Mouse (Mus musculus): ENCODE results near the gene Kitl. TPM values are rescaled to one million over a fixed set of nuclear protein-coding genes. Genes with fewer than 3 reads are reported as not detected.

Kitl gene
- polyA plus RNA-seq, 2 experiments, result 4.2 to 9.7 TPM

- H3K4me2 ChIP-seq (ENCODE audit: low read depth), result no peak overlapping the region
- no peaks in the 10 kb centered on the region for H3K27me3 ChIP-seq (ENCODE audit: control insufficient read depth, insufficient read depth, low read length)
- TF ChIP-seq EP300 (IDR thresholded peaks at IDR 0.05; ENCODE audit: low read depth) (no peak), CTCF (IDR thresholded peaks at IDR 0.05; ENCODE audit: low read depth) (no peak)
- DNase-seq (ENCODE audit: low read depth in 3 of 3, low spot score in 3 of 3), result no peak
- no peak overlapping the region for H3K4me3 ChIP-seq (ENCODE audit: insufficient read depth in 1 of 2, low read depth in 2 of 2, low read length in 2 of 2)
- WGBS (ENCODE audit: insufficient replicate concordance), result 57% methylated on average over 5 of the region's 5 CpGs
- no peak for ATAC-seq (ENCODE audit: insufficient read depth)
- H3K27ac ChIP-seq, result no peak overlapping the region
- H3K4me1 ChIP-seq (replicated peaks; ENCODE audit: control insufficient read depth in 2 of 2, insufficient read depth in 2 of 2, low read length in 1 of 2), result no peaks in the 10 kb centered on the region
- H3K9ac ChIP-seq (replicated peaks), result no peak overlapping the region
- H3K9me3 ChIP-seq (ENCODE audit: control insufficient read depth, low read length), result no peaks in the 10 kb centered on the region
- no peaks in the 10 kb centered on the region for H3K36me3 ChIP-seq (replicated peaks; ENCODE audit: control insufficient read depth, insufficient read depth, low read depth)
Observed at GRCm38 (mm10) chr10:100124452-100124851, 109.0 kb downstream of the Kitl start.

- Histone ChIP-seq H3K4me2 (ENCODE audit: low read depth) (no peak overlapping the region), H3K36me3 (replicated peaks; ENCODE audit: control insufficient read depth, insufficient read depth, low read depth) (no peaks in the 10 kb centered on the region), H3K27ac (no peak overlapping the region), H3K4me3 (ENCODE audit: insufficient read depth in 1 of 2, low read depth in 2 of 2, low read length in 2 of 2) (no peak overlapping the region), H3K4me1 (replicated peaks; ENCODE audit: control insufficient read depth in 2 of 2, insufficient read depth in 2 of 2, low read length in 1 of 2) (no peaks in the 10 kb centered on the region), H3K9ac (replicated peaks) (no peak overlapping the region), H3K27me3 (ENCODE audit: control insufficient read depth, insufficient read depth, low read length) (no peaks in the 10 kb centered on the region), H3K9me3 (ENCODE audit: control insufficient read depth, low read length) (no peaks in the 10 kb centered on the region)
- 70% methylated on average over 23 of the region's 23 CpGs for WGBS (ENCODE audit: insufficient replicate concordance)
- DNase-seq (ENCODE audit: low read depth in 3 of 3, low spot score in 3 of 3), result no peak
- TF ChIP-seq CTCF (IDR thresholded peaks at IDR 0.05; ENCODE audit: low read depth) (no peak), EP300 (IDR thresholded peaks at IDR 0.05; ENCODE audit: low read depth) (no peak)
- ATAC-seq (ENCODE audit: insufficient read depth), result no peak
Observed at GRCm38 (mm10) chr10:100127837-100128743, 112.7 kb downstream of the Kitl start.

- peak in 2 of 3 experiments; percentile 3 to 7 for DNase-seq (ENCODE audit: low read depth in 3 of 3, low spot score in 3 of 3)
- WGBS (ENCODE audit: insufficient replicate concordance), result 60% methylated on average over 4 of the region's 4 CpGs
- TF ChIP-seq EP300 (IDR thresholded peaks at IDR 0.05; ENCODE audit: low read depth) (no peak), CTCF (IDR thresholded peaks at IDR 0.05; ENCODE audit: low read depth) (no peak)
- no peaks in the 10 kb centered on the region for H3K36me3 ChIP-seq (replicated peaks; ENCODE audit: control insufficient read depth, insufficient read depth, low read depth)
- no peaks in the 10 kb centered on the region for H3K9me3 ChIP-seq (ENCODE audit: control insufficient read depth, low read length)
- no peaks in the 10 kb centered on the region for H3K4me1 ChIP-seq (replicated peaks; ENCODE audit: control insufficient read depth in 2 of 2, insufficient read depth in 2 of 2, low read length in 1 of 2)
- no peak overlapping the region for H3K9ac ChIP-seq (replicated peaks)
- no peak overlapping the region for H3K4me3 ChIP-seq (ENCODE audit: insufficient read depth in 1 of 2, low read depth in 2 of 2, low read length in 2 of 2)
- no peak overlapping the region for H3K27ac ChIP-seq
- H3K27me3 ChIP-seq (ENCODE audit: control insufficient read depth, insufficient read depth, low read length), result no peaks in the 10 kb centered on the region
- peak; percentile 53; the same call in 1 of the 2 replicates for ATAC-seq (ENCODE audit: insufficient read depth)
- no peak overlapping the region for H3K4me2 ChIP-seq (ENCODE audit: low read depth)
Observed at GRCm38 (mm10) chr10:100131657-100132056, 116.2 kb downstream of the Kitl start.

GRCm38 (mm10) chr10:100132304-100132703, 116.9 kb downstream of the Kitl start:
- no peaks in the 10 kb centered on the region for H3K36me3 ChIP-seq (replicated peaks; ENCODE audit: control insufficient read depth, insufficient read depth, low read depth)
- H3K9me3 ChIP-seq (ENCODE audit: control insufficient read depth, low read length), result no peaks in the 10 kb centered on the region
- peak in 2 of 3 experiments; percentile 9 to 12 for DNase-seq (ENCODE audit: low read depth in 3 of 3, low spot score in 3 of 3)
- H3K4me1 ChIP-seq (replicated peaks; ENCODE audit: control insufficient read depth in 2 of 2, insufficient read depth in 2 of 2, low read length in 1 of 2), result no peaks in the 10 kb centered on the region
- H3K27me3 ChIP-seq (ENCODE audit: control insufficient read depth, insufficient read depth, low read length), result no peaks in the 10 kb centered on the region
- TF ChIP-seq EP300 (IDR thresholded peaks at IDR 0.05; ENCODE audit: low read depth), result no peak
- H3K4me2 ChIP-seq (ENCODE audit: low read depth), result no peak overlapping the region
- no peak overlapping the region for H3K4me3 ChIP-seq (ENCODE audit: insufficient read depth in 1 of 2, low read depth in 2 of 2, low read length in 2 of 2)
- 0 out of 2 replicates have a peak, but pooled peaks have one; percentile 28 for ATAC-seq (ENCODE audit: insufficient read depth)
- no peak overlapping the region for H3K9ac ChIP-seq (replicated peaks)
- no peak overlapping the region for H3K27ac ChIP-seq
- 48% methylated on average over 1 of the region's 1 CpGs for WGBS (ENCODE audit: insufficient replicate concordance)

GRCm38 (mm10) chr10:100138552-100138951, 123.1 kb downstream of the Kitl start:
- no peaks in the 10 kb centered on the region for H3K4me1 ChIP-seq (replicated peaks; ENCODE audit: control insufficient read depth in 2 of 2, insufficient read depth in 2 of 2, low read length in 1 of 2)
- no peaks in the 10 kb centered on the region for H3K9me3 ChIP-seq (ENCODE audit: control insufficient read depth, low read length)
- no peak for DNase-seq (ENCODE audit: low read depth in 3 of 3, low spot score in 3 of 3)
- no peaks in the 10 kb centered on the region for H3K36me3 ChIP-seq (replicated peaks; ENCODE audit: control insufficient read depth, insufficient read depth, low read depth)
- no peak for ATAC-seq (ENCODE audit: insufficient read depth)
- no peak overlapping the region for H3K4me3 ChIP-seq (ENCODE audit: insufficient read depth in 1 of 2, low read depth in 2 of 2, low read length in 2 of 2)
- WGBS (ENCODE audit: insufficient replicate concordance), result 37% methylated on average over 3 of the region's 3 CpGs
- no peaks in the 10 kb centered on the region for H3K27me3 ChIP-seq (ENCODE audit: control insufficient read depth, insufficient read depth, low read length)
- no peak overlapping the region for H3K9ac ChIP-seq (replicated peaks)
- H3K4me2 ChIP-seq (ENCODE audit: low read depth), result no peak overlapping the region
- TF ChIP-seq EP300 (IDR thresholded peaks at IDR 0.05; ENCODE audit: low read depth) (no peak), CTCF (IDR thresholded peaks at IDR 0.05; ENCODE audit: low read depth) (no peak)
- H3K27ac ChIP-seq, result no peak overlapping the region

Measured in liver, embryonic 14.5 days (tissue).